Comparison of ENCODE assay signal across 10 mouse cellular contexts in genomic region chr3:51908437-51908990, GRCm38 (mm10).
DNase-seq lines count a peak whose midpoint lies in the region; ATAC-seq and TF ChIP-seq lines count a peak whose summit lies in the region.
"Had no signal": no experiment of that assay in that cellular context is flagged by ENCODE, and none has a peak within 500 bp of the region (broad histone marks: within the 10 kb centered on the region; RNA-seq: fewer than 3 reads in every experiment).

No protein-coding gene starts in this region.

- TF ChIP-seq POLR2A in kidney, adult 2 months (IDR thresholded peaks at IDR 0.05; ENCODE audit: low read depth, low read length): no peak

- H3K4me1 ChIP-seq in kidney, adult 2 months (ENCODE audit: control insufficient read depth, insufficient read depth, low read length): no peaks in the 10 kb centered on the region
- H3K4me1 ChIP-seq in neural tube, embryonic 15.5 days: peaks cover 31% of the 10 kb centered on the region

- no peaks in the 10 kb centered on the region for H3K36me3 ChIP-seq in kidney, adult 2 months (ENCODE audit: control insufficient read depth, insufficient read depth, low read length)
- no peaks in the 10 kb centered on the region for H3K36me3 ChIP-seq in neural tube, embryonic 15.5 days

- H3K4me3 ChIP-seq in kidney, adult 2 months (ENCODE audit: insufficient read depth, low read depth, low read length): no peak overlapping the region
- no peak overlapping the region for H3K4me3 ChIP-seq in neural tube, embryonic 15.5 days (replicated peaks)

- peak; percentile 38 for DNase-seq in kidney, adult 2 months
- no peak for DNase-seq in kidney, adult 8-10 months
- peak; percentile 80 for DNase-seq in ZHBTc4 (ENCODE audit: low read depth, low spot score)
- DNase-seq in heart, postnatal 4 days: peak; percentile 48
- DNase-seq in spleen, adult 18-20 months: no peak
- no peak for DNase-seq in thymus, postnatal 0 days (ENCODE audit: low spot score)
- DNase-seq in thymus, postnatal 36 days: no peak
- DNase-seq: cerebellum, adult 11 months; right cerebral cortex, postnatal 4 days had no signal

- no peak overlapping the region for H3K9ac ChIP-seq in neural tube, embryonic 15.5 days (replicated peaks)

- no peaks in the 10 kb centered on the region for H3K9me3 ChIP-seq in neural tube, embryonic 15.5 days (replicated peaks)

- no peaks in the 10 kb centered on the region for H3K27me3 ChIP-seq in kidney, adult 2 months (replicated peaks; ENCODE audit: control insufficient read depth, insufficient read depth, low read length)
- no peaks in the 10 kb centered on the region for H3K27me3 ChIP-seq in neural tube, embryonic 15.5 days (replicated peaks)

- H3K4me2 ChIP-seq in neural tube, embryonic 15.5 days: no peak overlapping the region

- ATAC-seq in neural tube, embryonic 15.5 days (ENCODE audit: low FRiP score): no peak

- WGBS in kidney, adult 2 months: 42% methylated on average over 14 of the region's 14 CpGs
- 31% methylated on average over 14 of the region's 14 CpGs for WGBS in neural tube, embryonic 15.5 days

- TF ChIP-seq CTCF in kidney, adult 2 months (conservative IDR thresholded peaks at IDR 0.05; ENCODE audit: insufficient read depth, insufficient read length, low read depth, low read length): no peak

- no peak overlapping the region for H3K27ac ChIP-seq in kidney, adult 2 months (ENCODE audit: insufficient read depth, low read depth, low read length)
- 0 out of 2 replicates have a peak overlapping the region, but pooled peaks have one; percentile 20 for H3K27ac ChIP-seq in neural tube, embryonic 15.5 days (replicated peaks)

Comparison
In these comparisons a context has a peak if more than half of its experiments do, and no peak if none do; other contexts are left out.
1. DNase-seq: peak in kidney, adult 2 months (single experiment), ZHBTc4 (single experiment) and heart, postnatal 4 days (single experiment); none in kidney, adult 8-10 months (0 of 2), spleen, adult 18-20 months (0 of 2), thymus, postnatal 0 days (single experiment) and thymus, postnatal 36 days (0 of 2).